Mouse (Mus musculus): ENCODE data around the gene Pde4b.

GRCm38 (mm10) chr4:102647056-102647455 is 559.7 kb downstream of the Pde4b start:
- no peak for TF ChIP-seq POLR2A (IDR thresholded peaks at IDR 0.05; ENCODE audit: low read depth, low read length)
- no peak for TF ChIP-seq CTCF (IDR thresholded peaks at IDR 0.05; ENCODE audit: borderline replicate concordance, insufficient read depth, low read length)
